Mouse (Mus musculus) mammary gland, adult 2 months (tissue): ENCODE measurements around the gene Apmap. TPM values are rescaled to one million over a fixed set of nuclear protein-coding genes. Genes with fewer than 3 reads are reported as not detected.

Experiments used
- polyA plus RNA-seq: library from polyadenylated mRNA; depleted of rRNA; stranded (reverse); fragments of >200 nt; gene quantifications from 2 replicates; pipeline ENCODE4 v1.2.3, GENCODE M21; 2012; ENCODE audit warnings: low replicate concordance; rRNA removed

Gene Apmap
- polyA plus RNA-seq: 77.5 and 94.2 TPM in 2 replicates

GRCm38 (mm10) chr2:150608087-150608799, at the start of gene Apmap:
Gene Apmap, minus strand, starts transcription at chr2:150608567.

GRCm38 (mm10) chr2:150569847-150570590, 38.3 kb downstream of the Apmap start, which contains the start of gene Cst7:
Gene Cst7, plus strand, starts transcription at chr2:150570415.

Other genes starting within 250 kb of the Apmap start
- 1.4 and 1.6 TPM in 2 replicates for gene 3300002I08Rik, start 245.8 kb downstream of the Apmap start, polyA plus RNA-seq
- gene Zfp442, start 157.1 kb downstream of the Apmap start, polyA plus RNA-seq: 0.04 and 0.34 TPM in 2 replicates
- gene Zfp345, start 123.5 kb downstream of the Apmap start, polyA plus RNA-seq: not detected in 2 replicates
- 12.9 and 17.0 TPM in 2 replicates for gene Cst7, start 38.2 kb downstream of the Apmap start, polyA plus RNA-seq
- 67.1 and 85.9 TPM in 2 replicates for gene Acss1, start 59.9 kb upstream of the Apmap start, polyA plus RNA-seq
- gene Vsx1, start 80.8 kb upstream of the Apmap start, polyA plus RNA-seq: not detected in 2 replicates
- gene Entpd6, start 140.5 kb upstream of the Apmap start, polyA plus RNA-seq: 46.0 and 55.1 TPM in 2 replicates
- 78.6 and 88.9 TPM in 2 replicates for gene Pygb, start 178.2 kb upstream of the Apmap start, polyA plus RNA-seq